In genomic region chr6:114846153-114846772, GRCm38 (mm10) we compare ENCODE assay signal across 12 mouse cellular contexts.
DNase-seq lines count a peak whose midpoint lies in the region; ATAC-seq lines count a peak whose summit lies in the region.
"Had no signal": no experiment of that assay in that cellular context is flagged by ENCODE, and none has a peak within 500 bp of the region (broad histone marks: within the 10 kb centered on the region; RNA-seq: fewer than 3 reads in every experiment).

No protein-coding gene starts in this region.

- ATAC-seq in limb, embryonic 11.5 days (ENCODE audit: insufficient number of reproducible peaks, low FRiP score, low TSS enrichment, low read depth), result no peak

- H3K9ac ChIP-seq in limb, embryonic 11.5 days (ENCODE audit: low read length), result peak overlapping the region; percentile 39; the same call in 1 of the 2 replicates

- peaks cover 28% of the 10 kb centered on the region for H3K4me1 ChIP-seq in limb, embryonic 11.5 days (ENCODE audit: control insufficient read depth, insufficient read depth, low read length)

- intact Hi-C loops in left cerebral cortex, postnatal 4 days (cut with DNase I), result no loop called here
- intact Hi-C loops in left cerebral cortex, postnatal 10 days (cut with DNase I), result no loop called here

- H3K4me2 ChIP-seq in limb, embryonic 11.5 days (ENCODE audit: low read depth, severe bottlenecking), result no peak overlapping the region

- WGBS in limb, embryonic 11.5 days, result 26% methylated on average over 4 of the region's 4 CpGs

- DNase-seq in embryo, embryonic 11 days, result peak; percentile 55
- no peak for DNase-seq in embryo, embryonic 9.5 days (ENCODE audit: extremely low spot score)
- peak; percentile 52 for DNase-seq in left cerebral cortex, postnatal 4 days
- DNase-seq in left cerebral cortex, postnatal 10 days (ENCODE audit: extremely low spot score in 1 of 2, low spot score in 2 of 2), result no peak
- no peak for DNase-seq in limb, embryonic 11.5 days (ENCODE audit: low spot score)
- DNase-seq in retina, embryonic 14.5 days (ENCODE audit: low spot score), result peak; percentile 49
- DNase-seq in left cerebral cortex, adult 11 months (ENCODE audit: low spot score), result no peak
- DNase-seq in thymus, postnatal 36 days, result no peak
- DNase-seq: cerebellum, adult 11 months; heart, postnatal 36 days; lung, postnatal 10 days had no signal

- H3K36me3 ChIP-seq in limb, embryonic 11.5 days (ENCODE audit: control insufficient read depth, insufficient read depth, low read length), result no peaks in the 10 kb centered on the region

- H3K9me3 ChIP-seq in limb, embryonic 11.5 days (ENCODE audit: control insufficient read depth, low read length), result peaks cover 2% of the 10 kb centered on the region; the same call in 1 of the 2 replicates

- no peaks in the 10 kb centered on the region for H3K27me3 ChIP-seq in limb, embryonic 11.5 days (ENCODE audit: control insufficient read depth, insufficient read depth, low read length)

- no peak overlapping the region; the same call in 1 of the 2 replicates for H3K27ac ChIP-seq in limb, embryonic 11.5 days (replicated peaks; ENCODE audit: low read depth, low read length)
- H3K27ac ChIP-seq: left cerebral cortex, adult 2 months had no signal

- H3K4me3 ChIP-seq in limb, embryonic 11.5 days (ENCODE audit: low read depth, low read length), result no peak overlapping the region
- H3K4me3 ChIP-seq: left cerebral cortex, adult 2 months had no signal

Comparison
In these comparisons a context has a peak if more than half of its experiments do, and no peak if none do; other contexts are left out.
1. DNase-seq: peak in embryo, embryonic 11 days (single experiment), left cerebral cortex, postnatal 4 days (single experiment) and retina, embryonic 14.5 days (single experiment); none in embryo, embryonic 9.5 days (single experiment), left cerebral cortex, postnatal 10 days (0 of 2), limb, embryonic 11.5 days (single experiment), left cerebral cortex, adult 11 months (single experiment) and thymus, postnatal 36 days (0 of 2).